Mouse (Mus musculus): Measurements from ENCODE around the gene Olfr284. TPM values are rescaled to one million over a fixed set of nuclear protein-coding genes. Genes with fewer than 3 reads are reported as not detected.

Gene Olfr284
- polyA plus RNA-seq (2015; fragmentation: Nextera tagmentation; extraction: Ambion mirVana), result not detected in 2 replicates

DNA sequence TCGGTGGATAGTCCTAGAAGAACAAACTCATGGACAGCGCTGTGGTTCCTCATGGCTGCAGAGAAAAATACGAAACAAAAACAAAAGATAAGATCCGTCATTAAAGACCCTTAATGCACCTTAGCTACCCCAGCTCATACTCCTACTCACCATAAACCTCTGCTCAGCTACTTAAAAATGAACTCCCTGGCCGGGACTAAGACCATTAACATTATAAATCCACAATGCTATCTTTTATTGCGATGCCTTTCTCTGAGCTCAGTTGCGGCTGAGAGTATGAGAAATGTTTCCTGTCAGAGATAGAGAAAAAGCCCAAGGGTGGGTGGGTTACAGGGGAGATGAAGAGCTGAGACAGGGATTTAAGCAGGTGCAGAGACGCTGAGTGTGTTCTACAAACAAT is at the start of gene Olfr284:
Gene Olfr284, minus strand, starts transcription at position 101 of the 400 bp plus-strand sequence.
- Histone ChIP-seq H3K9ac (no peak within 1 kb of the TSS), H3K4me3 (no peak within 1 kb of the TSS), H3K27me3 (replicated peaks) (no peaks in the 10 kb centered on the region), H3K4me1 (no peaks in the 10 kb centered on the region), H3K36me3 (no peaks in the 10 kb centered on the region), H3K4me2 (no peak within 1 kb of the TSS), H3K27ac (replicated peaks) (no peak within 1 kb of the TSS), H3K9me3 (no peaks in the 10 kb centered on the region)
- 76% methylated on average over 8 of the region's 8 CpGs for WGBS
- ATAC-seq (ENCODE audit: extremely low read depth, insufficient number of reproducible peaks, low FRiP score, low TSS enrichment), result no peak

DNA sequence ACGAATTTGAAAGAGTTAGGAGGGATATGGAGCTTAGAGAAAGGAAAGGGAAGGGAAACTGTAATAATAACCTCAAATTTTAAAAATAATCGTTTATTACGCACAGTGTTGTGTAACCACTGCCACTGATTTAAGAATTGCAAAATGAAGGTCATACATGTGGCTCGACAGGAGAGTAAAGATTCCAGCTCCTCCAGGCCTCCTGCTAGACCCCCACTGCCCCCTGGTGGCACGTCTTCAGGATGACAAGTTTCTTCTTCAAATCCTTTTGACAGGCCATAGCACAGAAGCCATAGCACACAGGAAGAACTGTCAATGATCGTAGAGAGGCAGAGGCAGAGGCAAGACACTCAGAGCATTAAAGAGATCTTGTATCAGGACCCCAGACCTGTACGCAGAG is 49.0 kb upstream of the Olfr284 start:
- H3K4me3 ChIP-seq, result no peak overlapping the region
- no peaks in the 10 kb centered on the region for H3K36me3 ChIP-seq
- no peak overlapping the region for H3K27ac ChIP-seq (replicated peaks)
- WGBS, result 28% methylated on average over 7 of the region's 7 CpGs
- no peak for ATAC-seq (ENCODE audit: extremely low read depth, insufficient number of reproducible peaks, low FRiP score, low TSS enrichment)
- H3K9ac ChIP-seq, result no peak overlapping the region
- no peak overlapping the region for H3K4me2 ChIP-seq
- H3K4me1 ChIP-seq, result peaks cover 10% of the 10 kb centered on the region; the same call in 1 of the 2 replicates
- H3K27me3 ChIP-seq (replicated peaks), result no peaks in the 10 kb centered on the region
- no peaks in the 10 kb centered on the region for H3K9me3 ChIP-seq

DNA sequence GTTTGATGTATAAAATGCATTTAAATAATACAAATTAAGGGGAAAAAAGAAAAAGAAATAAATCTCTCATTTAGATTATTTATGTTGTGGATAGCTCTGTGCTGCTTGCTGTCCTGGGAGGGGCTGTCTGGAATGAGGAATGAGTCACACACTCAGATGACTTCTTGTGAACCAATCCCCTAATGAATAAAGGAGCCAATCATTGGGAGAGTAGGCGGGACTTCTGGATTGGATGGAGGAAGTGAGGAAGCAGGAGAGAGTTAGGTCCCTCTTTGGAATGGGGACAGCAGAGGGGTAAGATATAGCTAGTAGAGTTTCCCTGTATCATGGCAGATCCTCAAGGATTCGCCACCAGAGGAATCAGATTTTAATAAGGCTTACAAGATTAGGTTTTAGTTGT is 46.8 kb upstream of the Olfr284 start:
- no peak overlapping the region for H3K9ac ChIP-seq
- no peak overlapping the region for H3K4me3 ChIP-seq
- peaks cover 10% of the 10 kb centered on the region; the same call in 1 of the 2 replicates for H3K4me1 ChIP-seq
- H3K27ac ChIP-seq (replicated peaks), result no peak overlapping the region
- H3K27me3 ChIP-seq (replicated peaks), result no peaks in the 10 kb centered on the region
- no peak overlapping the region for H3K4me2 ChIP-seq
- H3K36me3 ChIP-seq, result no peaks in the 10 kb centered on the region
- WGBS, result 62% methylated on average over 2 of the region's 2 CpGs
- H3K9me3 ChIP-seq, result no peaks in the 10 kb centered on the region
- ATAC-seq (ENCODE audit: extremely low read depth, insufficient number of reproducible peaks, low FRiP score, low TSS enrichment), result no peak

DNA sequence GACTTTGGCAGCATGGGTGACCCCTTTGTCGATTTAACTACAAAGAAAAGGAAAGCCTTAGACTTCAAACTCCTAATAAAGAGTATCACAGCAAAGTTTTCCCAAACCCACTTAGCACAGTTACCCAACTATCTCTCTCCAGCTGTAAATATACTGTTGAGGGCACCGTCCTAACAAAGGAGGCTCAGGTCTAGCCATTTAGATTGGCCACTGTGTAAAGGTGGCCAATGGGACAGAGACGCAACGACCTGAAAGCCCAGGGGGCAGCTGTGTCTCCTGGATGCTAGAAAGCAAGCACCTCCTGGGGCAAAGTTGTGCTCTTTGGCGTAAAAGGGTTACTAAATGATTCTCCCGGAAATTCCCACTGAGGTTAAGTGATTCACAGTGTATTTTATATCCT is 40.1 kb upstream of the Olfr284 start, which contains the start of gene Olfr283:
Gene Olfr283, minus strand, starts transcription at position 101 of the 400 bp plus-strand sequence.
- no peaks in the 10 kb centered on the region for H3K27me3 ChIP-seq (replicated peaks)
- no peak within 1 kb of the TSS for H3K4me2 ChIP-seq
- WGBS, result 73% methylated on average over 6 of the region's 6 CpGs
- no peak within 1 kb of the TSS for H3K27ac ChIP-seq (replicated peaks)
- H3K36me3 ChIP-seq, result no peaks in the 10 kb centered on the region
- ATAC-seq (ENCODE audit: extremely low read depth, insufficient number of reproducible peaks, low FRiP score, low TSS enrichment), result no peak
- no peak within 1 kb of the TSS for H3K4me3 ChIP-seq
- H3K9me3 ChIP-seq, result no peaks in the 10 kb centered on the region
- no peak within 1 kb of the TSS for H3K9ac ChIP-seq
- no peaks in the 10 kb centered on the region for H3K4me1 ChIP-seq

DNA sequence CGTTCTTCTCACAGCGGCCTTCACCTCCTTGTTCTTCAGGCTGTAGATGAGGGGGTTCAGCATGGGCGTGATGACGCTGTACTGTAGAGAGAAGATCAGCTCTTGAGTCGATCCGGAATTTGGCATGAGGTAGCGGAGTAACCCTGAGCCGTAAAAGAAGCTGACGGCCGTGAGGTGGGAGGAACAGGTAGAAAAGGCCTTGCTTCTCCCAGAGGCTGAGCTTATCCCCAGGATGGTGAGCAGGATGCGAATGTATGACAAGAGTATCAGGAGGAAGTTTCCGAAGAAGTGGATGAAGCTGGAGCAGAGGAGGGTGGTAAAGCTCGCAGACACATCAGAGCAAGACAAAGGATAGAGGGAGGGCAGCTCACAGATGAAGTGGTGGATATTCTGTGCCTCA is 37.4 kb upstream of the Olfr284 start:
- H3K9me3 ChIP-seq, result no peaks in the 10 kb centered on the region
- H3K36me3 ChIP-seq, result no peaks in the 10 kb centered on the region
- H3K9ac ChIP-seq, result no peak overlapping the region
- ATAC-seq (ENCODE audit: extremely low read depth, insufficient number of reproducible peaks, low FRiP score, low TSS enrichment), result no peak
- WGBS, result 88% methylated on average over 13 of the region's 13 CpGs
- H3K27me3 ChIP-seq (replicated peaks), result no peaks in the 10 kb centered on the region
- H3K4me1 ChIP-seq, result no peaks in the 10 kb centered on the region
- H3K27ac ChIP-seq (replicated peaks), result no peak overlapping the region
- H3K4me2 ChIP-seq, result no peak overlapping the region
- no peak overlapping the region for H3K4me3 ChIP-seq

DNA sequence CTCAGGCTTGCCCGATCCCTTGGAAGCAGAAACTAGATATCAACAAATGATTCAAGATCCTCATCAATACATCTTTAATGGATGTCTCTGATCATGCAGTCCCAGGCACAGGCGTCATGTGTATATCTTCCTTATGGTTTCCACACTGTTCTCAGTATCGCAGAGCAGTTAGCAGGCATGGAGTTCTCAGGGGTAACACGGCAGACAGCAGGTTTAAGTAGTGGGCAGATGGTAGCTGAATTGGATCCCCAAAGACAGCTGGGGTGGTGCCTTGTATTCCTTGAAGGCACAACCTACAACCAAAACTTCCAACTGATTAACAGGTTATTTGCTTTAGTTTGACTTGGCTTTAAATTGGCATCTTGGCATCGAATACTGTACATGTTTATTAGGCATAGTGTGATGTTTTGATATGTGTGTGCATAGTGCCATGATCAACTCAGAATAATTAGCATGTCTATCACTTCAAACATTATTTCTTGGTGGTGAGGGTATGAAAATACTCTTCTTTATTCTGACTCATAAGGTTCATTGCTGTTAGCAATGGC is 23.5 kb downstream of the Olfr284 start, which contains the start of gene Olfr285:
Gene Olfr285, minus strand, starts transcription at position 177 of the 548 bp plus-strand sequence.
- Histone ChIP-seq H3K4me3 (no peak within 1 kb of the TSS), H3K4me1 (no peaks in the 10 kb centered on the region), H3K9me3 (no peaks in the 10 kb centered on the region), H3K27ac (replicated peaks) (no peak within 1 kb of the TSS), H3K4me2 (no peak within 1 kb of the TSS), H3K27me3 (replicated peaks) (no peaks in the 10 kb centered on the region), H3K9ac (no peak within 1 kb of the TSS), H3K36me3 (no peaks in the 10 kb centered on the region)
- WGBS, result 83% methylated on average over 5 of the region's 5 CpGs
- ATAC-seq (ENCODE audit: extremely low read depth, insufficient number of reproducible peaks, low FRiP score, low TSS enrichment), result no peak

DNA sequence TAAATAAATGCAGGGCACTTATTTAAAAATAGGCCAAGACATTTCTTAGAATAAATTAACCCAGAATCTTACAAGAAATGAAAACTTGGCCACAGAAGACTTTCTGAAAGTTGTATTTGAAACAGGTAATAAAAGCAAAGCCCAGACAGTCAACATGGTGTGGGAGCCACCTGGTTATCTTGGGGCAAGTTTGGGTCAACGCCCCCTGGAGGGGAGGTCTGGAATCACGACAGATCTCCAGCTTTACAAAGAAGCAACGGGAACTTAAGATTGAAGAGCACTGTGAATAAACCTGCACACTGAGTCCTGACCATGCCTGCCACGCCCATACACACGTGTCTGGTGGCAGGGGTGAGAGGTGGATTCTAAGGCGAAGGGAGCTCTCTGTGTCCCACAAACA is 25.1 kb downstream of the Olfr284 start:
- H3K27me3 ChIP-seq (replicated peaks), result no peaks in the 10 kb centered on the region
- no peak for ATAC-seq (ENCODE audit: extremely low read depth, insufficient number of reproducible peaks, low FRiP score, low TSS enrichment)
- no peak overlapping the region for H3K27ac ChIP-seq (replicated peaks)
- H3K4me2 ChIP-seq, result no peak overlapping the region
- H3K4me1 ChIP-seq, result no peaks in the 10 kb centered on the region
- WGBS, result 35% methylated on average over 6 of the region's 6 CpGs
- no peaks in the 10 kb centered on the region for H3K9me3 ChIP-seq
- no peak overlapping the region for H3K4me3 ChIP-seq
- no peaks in the 10 kb centered on the region for H3K36me3 ChIP-seq
- no peak overlapping the region for H3K9ac ChIP-seq

DNA sequence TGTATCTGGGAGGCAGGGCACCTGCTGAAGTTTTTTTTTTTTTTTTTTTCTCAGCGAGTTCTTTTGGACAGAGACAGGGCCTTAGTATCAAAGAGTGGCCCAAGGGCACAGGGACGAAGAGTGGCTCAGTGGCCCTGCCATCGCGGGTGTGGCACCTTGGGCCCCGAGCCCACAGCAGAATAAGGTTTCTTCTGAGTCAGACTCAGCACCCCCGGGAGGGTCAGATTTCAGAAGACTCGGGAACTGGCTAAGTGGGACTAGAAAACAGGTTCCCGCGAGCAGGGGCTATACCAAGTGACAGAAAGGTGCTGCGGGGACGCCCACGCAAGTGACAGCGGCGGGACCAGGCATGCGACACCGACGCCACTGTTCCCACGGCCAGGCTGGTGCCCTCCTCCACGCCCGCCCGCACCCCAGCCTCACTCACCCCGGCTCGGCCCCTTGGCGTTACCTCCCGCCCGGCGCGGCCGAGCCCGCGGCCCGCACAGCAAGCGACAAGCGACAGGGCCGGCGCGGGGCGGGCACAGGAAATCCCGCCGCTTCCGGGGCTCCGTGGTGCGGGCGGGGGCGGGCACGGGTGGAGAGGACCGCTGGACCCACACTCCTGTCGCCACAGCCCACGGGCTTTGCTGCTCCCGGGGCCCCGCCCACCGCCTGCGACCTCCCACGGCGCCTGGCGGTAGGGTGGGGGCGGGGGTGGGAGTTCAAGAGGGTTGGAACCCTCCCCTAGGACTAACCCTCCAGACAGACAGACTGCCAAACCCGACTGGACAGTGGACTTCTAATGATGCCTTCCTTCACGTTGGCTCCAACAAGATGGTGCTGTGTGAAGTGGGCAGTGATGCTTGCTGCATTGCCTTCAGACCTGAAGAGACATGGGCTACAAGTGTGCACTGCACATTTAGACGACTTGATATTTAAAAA is 44.9 kb downstream of the Olfr284 start, which contains the start of gene Zfp641:
Gene Zfp641, minus strand, starts transcription at position 534 of the 924 bp plus-strand sequence.
- Histone ChIP-seq H3K36me3 (no peaks in the 10 kb centered on the region), H3K27ac (replicated peaks) (no peak within 1 kb of the TSS)
- WGBS, result 2% methylated on average over 58 of the region's 60 CpGs

DNA sequence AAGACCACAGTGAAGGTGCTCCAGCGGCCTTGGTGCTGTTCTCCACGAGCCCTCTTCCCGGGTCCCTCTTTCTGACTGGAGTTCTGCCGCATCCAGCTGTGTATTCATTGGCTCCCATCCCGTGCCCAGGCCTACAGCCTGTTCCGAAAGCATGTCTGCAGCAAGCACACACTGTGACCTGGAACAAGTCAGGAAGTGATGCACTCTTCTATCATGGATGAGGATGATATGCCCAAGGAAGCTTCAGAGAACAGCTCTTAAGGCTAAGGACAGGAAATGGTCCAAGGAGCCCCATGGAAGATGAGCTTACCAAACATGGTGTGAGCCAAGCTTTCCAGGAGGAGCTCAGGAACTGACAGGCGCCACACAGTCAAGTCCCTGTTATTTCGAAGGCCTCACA is 47.1 kb downstream of the Olfr284 start:
- 75% methylated on average over 8 of the region's 8 CpGs for WGBS
- ATAC-seq (ENCODE audit: extremely low read depth, insufficient number of reproducible peaks, low FRiP score, low TSS enrichment), result no peak
- Histone ChIP-seq H3K4me2 (no peak overlapping the region), H3K36me3 (0 out of 2 replicates have a peak, but pooled peaks cover 3% of the 10 kb centered on the region), H3K9me3 (no peaks in the 10 kb centered on the region), H3K4me3 (no peak overlapping the region), H3K4me1 (0 out of 2 replicates have a peak, but pooled peaks cover 7% of the 10 kb centered on the region), H3K27me3 (replicated peaks) (peaks cover 16% of the 10 kb centered on the region), H3K9ac (no peak overlapping the region), H3K27ac (replicated peaks) (no peak overlapping the region)

More for the DNA sequence above, 44.9 kb downstream of the Olfr284 start, which contains the start of gene Zfp641:
- no peaks in the 10 kb centered on the region for H3K9me3 ChIP-seq
- peak within 1 kb of the TSS; percentile 82 for H3K9ac ChIP-seq
- peak within 1 kb of the TSS; percentile 67 for H3K4me3 ChIP-seq
- peak within 1 kb of the TSS; percentile 83 for H3K4me2 ChIP-seq
- peaks cover 16% of the 10 kb centered on the region for H3K27me3 ChIP-seq (replicated peaks)
- ATAC-seq (ENCODE audit: extremely low read depth, insufficient number of reproducible peaks, low FRiP score, low TSS enrichment), result no peak
- H3K4me1 ChIP-seq, result 0 out of 2 replicates have a peak, but pooled peaks cover 7% of the 10 kb centered on the region

All from heart, embryonic 13.5 days (tissue).